Comparison of ENCODE assay signal across 31 mouse cellular contexts in the genomic region with DNA sequence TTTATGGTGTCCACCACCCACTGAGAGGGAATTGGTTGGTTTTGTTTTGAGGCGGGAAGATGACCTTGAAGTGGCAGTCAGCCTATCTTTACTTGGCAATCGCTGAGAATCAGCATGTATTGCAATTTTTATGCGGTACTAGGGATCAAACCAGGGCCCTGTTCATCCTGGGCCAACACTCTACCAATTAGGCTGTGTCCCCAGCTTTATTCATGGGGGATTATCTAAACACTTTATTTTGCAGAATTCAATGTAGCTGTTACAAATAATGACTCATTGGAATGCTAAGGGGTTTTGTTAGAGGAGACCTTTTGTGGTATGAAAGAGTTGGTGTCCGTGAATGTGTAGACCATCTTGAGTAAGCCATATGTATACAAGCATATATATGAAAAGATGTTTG. TPM values are rescaled to one million over a fixed set of nuclear protein-coding genes. Genes with fewer than 3 reads are reported as not detected.
DNase-seq lines count a peak whose midpoint lies in the region; ATAC-seq and TF ChIP-seq lines count a peak whose summit lies in the region.
"Had no signal": no experiment of that assay in that cellular context is flagged by ENCODE, and none has a peak within 500 bp of the region (broad histone marks: within the 10 kb centered on the region; RNA-seq: fewer than 3 reads in every experiment).

No protein-coding gene starts in this region.

- no peak overlapping the region for H3K4me2 ChIP-seq in forebrain, embryonic 14.5 days (ENCODE audit: low read length)
- no peak overlapping the region for H3K4me2 ChIP-seq in forebrain, embryonic 11.5 days (ENCODE audit: low read depth, low read length, severe bottlenecking)
- no peak overlapping the region for H3K4me2 ChIP-seq in kidney, embryonic 16.5 days (replicated peaks; ENCODE audit: low read depth, low read length)
- H3K4me2 ChIP-seq in myocyte (ENCODE audit: low read depth) = peak overlapping the region; percentile 69
- H3K4me2 ChIP-seq: embryonic facial prominence, embryonic 13.5 days; heart, embryonic 15.5 days; liver, embryonic 12.5 days; midbrain, embryonic 15.5 days had no signal

- peaks cover 15% of the 10 kb centered on the region for H3K4me1 ChIP-seq in forebrain, embryonic 14.5 days (ENCODE audit: control insufficient read depth, insufficient read depth, low read length)
- no peaks in the 10 kb centered on the region; the same call in 1 of the 2 replicates for H3K4me1 ChIP-seq in forebrain, embryonic 11.5 days (replicated peaks; ENCODE audit: control insufficient read depth, insufficient read depth, low read length)
- peaks cover 20% of the 10 kb centered on the region for H3K4me1 ChIP-seq in kidney, embryonic 16.5 days (ENCODE audit: insufficient read depth, low read length)

- no peaks in the 10 kb centered on the region for H3K36me3 ChIP-seq in forebrain, embryonic 14.5 days (ENCODE audit: control insufficient read depth, insufficient read depth, low read length)
- no peaks in the 10 kb centered on the region for H3K36me3 ChIP-seq in forebrain, embryonic 11.5 days (ENCODE audit: control insufficient read depth, insufficient read depth, low read length)
- H3K36me3 ChIP-seq in kidney, embryonic 16.5 days (ENCODE audit: insufficient read depth, low read length) = no peaks in the 10 kb centered on the region
- no peaks in the 10 kb centered on the region for H3K36me3 ChIP-seq in myocyte (ENCODE audit: control insufficient read depth, insufficient read depth)
- H3K36me3 ChIP-seq: embryonic facial prominence, embryonic 13.5 days; G1E; heart, embryonic 10.5 days; heart, embryonic 15.5 days; liver, embryonic 12.5 days; midbrain, embryonic 15.5 days had no signal

- no peak overlapping the region for H3K4me3 ChIP-seq in forebrain, embryonic 14.5 days (ENCODE audit: low read depth, low read length)
- no peak overlapping the region for H3K4me3 ChIP-seq in forebrain, embryonic 11.5 days (ENCODE audit: low read depth, low read length)
- H3K4me3 ChIP-seq in kidney, embryonic 16.5 days (ENCODE audit: low read length) = no peak overlapping the region
- H3K4me3 ChIP-seq in myocyte = no peak overlapping the region
- H3K4me3 ChIP-seq: embryonic facial prominence, embryonic 13.5 days; erythroblast, embryonic 14.5 days; heart, embryonic 10.5 days; heart, embryonic 15.5 days; liver, embryonic 12.5 days; midbrain, embryonic 15.5 days had no signal

- peak; percentile 34 for DNase-seq in forebrain, embryonic 14.5 days (ENCODE audit: low spot score)
- DNase-seq in forebrain, embryonic 11.5 days (ENCODE audit: low spot score) = no peak
- DNase-seq in kidney, adult 9 months = no peak
- DNase-seq in R1 (ENCODE audit: low read depth, low spot score) = peak; percentile 44
- DNase-seq in urinary bladder, adult 18-20 months (ENCODE audit: low spot score in 2 of 2) = no peak
- DNase-seq: adrenal gland, postnatal 25 days; cerebellum, adult 18-20 months; cerebellum, postnatal 10 days; gastrocnemius, postnatal 25 days; heart, adult 11 months; kidney, adult 18-20 months; layer of hippocampus, postnatal 36 days; liver, postnatal 0 days; lung, postnatal 10 days; right cerebral cortex, postnatal 25 days; spleen, adult 18-20 months; thymus, adult 18-20 months; thymus, postnatal 25 days had no signal

- ATAC-seq in forebrain, embryonic 14.5 days = peak; percentile 37
- no peak for ATAC-seq in forebrain, embryonic 11.5 days (replicated peaks; ENCODE audit: low FRiP score)
- no peak for ATAC-seq in kidney, embryonic 16.5 days (ENCODE audit: low FRiP score, low TSS enrichment)
- ATAC-seq: liver, embryonic 12.5 days; liver, postnatal 0 days; midbrain, embryonic 15.5 days had no signal

- no peaks in the 10 kb centered on the region for H3K27me3 ChIP-seq in forebrain, embryonic 14.5 days (replicated peaks; ENCODE audit: control insufficient read depth, insufficient read depth, low read length)
- H3K27me3 ChIP-seq in forebrain, embryonic 11.5 days (ENCODE audit: control insufficient read depth, insufficient read depth, low read length) = no peaks in the 10 kb centered on the region
- no peaks in the 10 kb centered on the region for H3K27me3 ChIP-seq in kidney, embryonic 16.5 days (ENCODE audit: insufficient read depth, low read length)
- no peaks in the 10 kb centered on the region for H3K27me3 ChIP-seq in myocyte (ENCODE audit: control insufficient read depth, insufficient read depth, insufficient read length)
- H3K27me3 ChIP-seq: embryonic facial prominence, embryonic 13.5 days; heart, embryonic 15.5 days; liver, embryonic 12.5 days; midbrain, embryonic 15.5 days; Patski had no signal

- WGBS in forebrain, embryonic 14.5 days = 15% methylated on average over 4 of the region's 4 CpGs
- 41% methylated on average over 4 of the region's 4 CpGs for WGBS in forebrain, embryonic 11.5 days
- WGBS in kidney, embryonic 16.5 days = 83% methylated on average over 4 of the region's 4 CpGs

- H3K79me2 ChIP-seq in myocyte (ENCODE audit: control insufficient read depth, insufficient read depth) = no peaks in the 10 kb centered on the region

- H3K9me3 ChIP-seq in forebrain, embryonic 14.5 days (replicated peaks; ENCODE audit: control insufficient read depth, low read length) = no peaks in the 10 kb centered on the region
- H3K9me3 ChIP-seq in forebrain, embryonic 11.5 days (ENCODE audit: control insufficient read depth, low read length) = no peaks in the 10 kb centered on the region
- H3K9me3 ChIP-seq in kidney, embryonic 16.5 days (ENCODE audit: low read length) = no peaks in the 10 kb centered on the region
- H3K9me3 ChIP-seq: embryonic facial prominence, embryonic 13.5 days; heart, embryonic 10.5 days; heart, embryonic 15.5 days; liver, embryonic 12.5 days; midbrain, embryonic 15.5 days had no signal

- no peak for TF ChIP-seq POLR2A in myocyte (IDR thresholded peaks at IDR 0.05; ENCODE audit: insufficient read length, low read depth)

- no peak overlapping the region for H3K27ac ChIP-seq in forebrain, embryonic 14.5 days (ENCODE audit: low read depth, low read length)
- no peak overlapping the region for H3K27ac ChIP-seq in forebrain, embryonic 11.5 days (ENCODE audit: low read depth, low read length)
- H3K27ac ChIP-seq in kidney, embryonic 16.5 days (ENCODE audit: low read length) = 0 out of 2 replicates have a peak overlapping the region, but pooled peaks have one; percentile 26
- H3K27ac ChIP-seq: heart, embryonic 10.5 days; liver, embryonic 12.5 days; midbrain, embryonic 15.5 days had no signal

- H3K9ac ChIP-seq in forebrain, embryonic 14.5 days (ENCODE audit: low read length) = no peak overlapping the region
- no peak overlapping the region for H3K9ac ChIP-seq in forebrain, embryonic 11.5 days (ENCODE audit: low read length)
- H3K9ac ChIP-seq in kidney, embryonic 16.5 days (replicated peaks; ENCODE audit: low read length) = no peak overlapping the region
- H3K9ac ChIP-seq: embryonic facial prominence, embryonic 13.5 days; heart, embryonic 15.5 days; liver, embryonic 12.5 days; liver, postnatal 0 days; midbrain, embryonic 15.5 days had no signal

- H3ac ChIP-seq in myocyte (ENCODE audit: control insufficient read depth, insufficient read length) = no peak overlapping the region

TF ChIP-seq in myocyte, 11 proteins besides CTCF, POLR2A, EP300 and RAD21:
- TF ChIP-seq TCF3 (IDR thresholded peaks at IDR 0.05; ENCODE audit: insufficient read length, low read depth) = no peak
- no peak for TF ChIP-seq MAX (IDR thresholded peaks at IDR 0.05; ENCODE audit: low read depth)
- no peak for TF ChIP-seq MYOD1 (IDR thresholded peaks at IDR 0.05; ENCODE audit: control insufficient read depth in 1 of 3, insufficient read length in 2 of 3, low read depth in 2 of 3)
- no peak for TF ChIP-seq MYOG (IDR thresholded peaks at IDR 0.05; ENCODE audit: control insufficient read depth in 1 of 3, insufficient read depth in 1 of 3, insufficient read length in 2 of 3, low read depth in 2 of 3)
- no peak for TF ChIP-seq POLR2AphosphoS2 (IDR thresholded peaks at IDR 0.05; ENCODE audit: insufficient read length, low read depth)
- no peak for TF ChIP-seq USF1 (IDR thresholded peaks at IDR 0.05; ENCODE audit: low read depth)
- TF ChIP-seq SRF (IDR thresholded peaks at IDR 0.05; ENCODE audit: control insufficient read depth, insufficient read length, low read depth) = no peak
- TF ChIP-seq TCF12 (IDR thresholded peaks at IDR 0.05; ENCODE audit: insufficient read depth, poor library complexity, severe bottlenecking) = no peak
- no peak for TF ChIP-seq E2F4 (IDR thresholded peaks at IDR 0.05; ENCODE audit: insufficient read depth)
- TF ChIP-seq REST (IDR thresholded peaks at IDR 0.05; ENCODE audit: insufficient read depth, insufficient read length) = no peak
- no peak for TF ChIP-seq CEBPB (IDR thresholded peaks at IDR 0.05; ENCODE audit: insufficient read depth, poor library complexity, severe bottlenecking)

RNA-seq across cellular contexts. Expression of gene Emp1, which starts 9.8 kb away (rescaled TPM):
- 3.4 and 3.5 TPM in 2 replicates for polyA plus RNA-seq in forebrain, embryonic 14.5 days (2014; fragmentation: Nextera tagmentation; extraction: Ambion mirVana)
- 2.4 and 3.2 TPM in 2 replicates for polyA plus RNA-seq in forebrain, embryonic 11.5 days (2014; fragmentation: Nextera tagmentation; extraction: Ambion mirVana)
- 56.3 and 67.2 TPM in 2 replicates for polyA plus RNA-seq in kidney, embryonic 16.5 days (2015; fragmentation: Nextera tagmentation; extraction: Ambion mirVana)
- polyA plus RNA-seq in myocyte (2012; fragmentation: generic; extraction: Trizol) = 112 TPM
- polyA plus RNA-seq: erythroblast, embryonic 14.5 days; G1E had no signal

RNA-seq across cellular contexts. Expression of gene Pbp2, which starts 42.3 kb away (rescaled TPM):
- polyA plus RNA-seq in forebrain, embryonic 14.5 days (2014; fragmentation: Nextera tagmentation; extraction: Ambion mirVana) = not detected in 2 replicates
- polyA plus RNA-seq in forebrain, embryonic 11.5 days (2014; fragmentation: Nextera tagmentation; extraction: Ambion mirVana) = not detected in 2 replicates
- polyA plus RNA-seq in kidney, embryonic 16.5 days (2015; fragmentation: Nextera tagmentation; extraction: Ambion mirVana) = 0.29 TPM in 1 of 2 replicates, not detected in the other
- polyA plus RNA-seq in myocyte (2012; fragmentation: generic; extraction: Trizol) = 0.16 TPM
- polyA plus RNA-seq: embryonic facial prominence, embryonic 13.5 days; erythroblast, embryonic 14.5 days; G1E; hindbrain, embryonic 16.5 days; large intestine, adult 2 months; liver, embryonic 12.5 days; liver, postnatal 0 days; midbrain, embryonic 15.5 days; neural tube, embryonic 11.5 days; Patski had no signal

Comparison
In these comparisons a context has a peak if more than half of its experiments do, and no peak if none do; other contexts are left out.
1. DNase-seq: peak in forebrain, embryonic 14.5 days (single experiment) and R1 (single experiment); none in forebrain, embryonic 11.5 days (single experiment), kidney, adult 9 months (single experiment) and urinary bladder, adult 18-20 months (0 of 2).
2. RNA of gene Emp1, which starts 9.8 kb away (polyA plus RNA-seq): 112 TPM in myocyte (single experiment) and 56.3 to 67.2 TPM in kidney, embryonic 16.5 days; 3.4 to 3.5 TPM in forebrain, embryonic 14.5 days and 2.4 to 3.2 TPM in forebrain, embryonic 11.5 days; every median in the first group is over 10 times any median in the second.